In the genomic region with DNA sequence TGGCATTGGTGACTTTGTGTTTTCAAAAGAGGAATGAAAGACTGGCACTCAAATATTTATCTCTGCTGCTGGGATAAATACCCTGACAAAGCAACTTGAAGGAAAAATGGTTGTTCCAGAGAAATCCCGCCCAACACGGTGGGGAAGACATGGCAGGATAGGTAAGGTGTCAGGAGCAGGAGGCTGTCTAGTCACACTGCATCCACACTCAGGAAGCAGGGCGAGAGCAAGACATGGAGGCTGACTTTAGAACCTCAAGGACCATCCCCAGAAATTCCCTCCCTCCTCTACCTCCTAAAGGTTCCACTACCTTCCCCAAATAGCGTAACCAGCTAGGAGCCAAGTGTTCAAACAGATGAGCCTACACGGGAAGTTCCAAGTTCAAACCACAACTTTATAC, we compare ENCODE assay signal across 34 mouse cellular contexts.
"Had no signal": no experiment of that assay in that cellular context is flagged by ENCODE, and none has a peak within 500 bp of the region (broad histone marks: within the 10 kb centered on the region; RNA-seq: fewer than 3 reads in every experiment).

No protein-coding gene starts in this region.

- H3K27me3 ChIP-seq: heart, embryonic 12.5 days; heart, embryonic 13.5 days; heart, embryonic 15.5 days; hindbrain, embryonic 12.5 days; hindbrain, embryonic 13.5 days; hindbrain, embryonic 15.5 days; intestine, embryonic 15.5 days; kidney, embryonic 15.5 days had no signal

- H3K9me3 ChIP-seq: heart, embryonic 10.5 days; heart, embryonic 12.5 days; heart, embryonic 13.5 days; heart, embryonic 15.5 days; hindbrain, embryonic 10.5 days; hindbrain, embryonic 12.5 days; hindbrain, embryonic 13.5 days; hindbrain, embryonic 15.5 days; intestine, embryonic 15.5 days; kidney, embryonic 15.5 days had no signal

- H3K4me1 ChIP-seq: heart, embryonic 10.5 days; heart, embryonic 12.5 days; heart, embryonic 13.5 days; heart, embryonic 15.5 days; hindbrain, embryonic 10.5 days; hindbrain, embryonic 12.5 days; hindbrain, embryonic 13.5 days; hindbrain, embryonic 15.5 days; intestine, embryonic 15.5 days; kidney, embryonic 15.5 days had no signal

- H3K27ac ChIP-seq: heart, embryonic 10.5 days; heart, embryonic 13.5 days; heart, embryonic 15.5 days; hindbrain, embryonic 10.5 days; hindbrain, embryonic 12.5 days; hindbrain, embryonic 13.5 days; hindbrain, embryonic 14.5 days; hindbrain, embryonic 15.5 days; hindbrain, postnatal 0 days; intestine, embryonic 15.5 days; kidney, embryonic 15.5 days; kidney, postnatal 0 days; layer of hippocampus, adult 2 months had no signal

- H3K36me3 ChIP-seq: heart, embryonic 10.5 days; heart, embryonic 12.5 days; heart, embryonic 13.5 days; heart, embryonic 15.5 days; hindbrain, embryonic 10.5 days; hindbrain, embryonic 12.5 days; hindbrain, embryonic 13.5 days; hindbrain, embryonic 15.5 days; intestine, embryonic 15.5 days; kidney, embryonic 15.5 days had no signal

- H3K4me2 ChIP-seq: heart, embryonic 11.5 days; heart, embryonic 12.5 days; heart, embryonic 13.5 days; heart, embryonic 15.5 days; hindbrain, embryonic 12.5 days; hindbrain, embryonic 13.5 days; hindbrain, embryonic 14.5 days; hindbrain, embryonic 15.5 days; intestine, embryonic 15.5 days; kidney, embryonic 15.5 days had no signal

- H3K4me3 ChIP-seq: heart, embryonic 10.5 days; heart, embryonic 12.5 days; heart, embryonic 13.5 days; heart, embryonic 15.5 days; hindbrain, embryonic 10.5 days; hindbrain, embryonic 12.5 days; hindbrain, embryonic 13.5 days; hindbrain, embryonic 15.5 days; intestine, embryonic 15.5 days; kidney, embryonic 15.5 days; layer of hippocampus, adult 2 months had no signal

- DNase-seq: heart, postnatal 10 days; heart, postnatal 36 days; heart, postnatal 4 days; kidney, adult 11 months; kidney, adult 18-20 months; kidney, adult 2 months; kidney, adult 8-10 months; kidney, adult 9 months; kidney, postnatal 10 days; kidney, postnatal 14 days; kidney, postnatal 25 days; kidney, postnatal 36 days; kidney, postnatal 4 days; layer of hippocampus, adult 9-11 months; layer of hippocampus, postnatal 36 days had no signal

- ATAC-seq: hindbrain, embryonic 16.5 days; hindbrain, postnatal 0 days; inflammation-experienced regulatory T-cells, adult 6 months; intestine, embryonic 15.5 days; intestine, embryonic 16.5 days; intestine, postnatal 0 days had no signal

- H3K9ac ChIP-seq: heart, embryonic 12.5 days; heart, embryonic 13.5 days; heart, embryonic 15.5 days; hindbrain, embryonic 12.5 days; hindbrain, embryonic 13.5 days; hindbrain, embryonic 14.5 days; hindbrain, embryonic 15.5 days; intestine, embryonic 15.5 days; kidney, embryonic 15.5 days had no signal
